Mouse (Mus musculus) left cerebral cortex, postnatal 10 days (tissue): ENCODE measurements at regions not wholly inside any gene's neighbourhood (a gene's known extent, or its start where the extent isn't known, plus 50 kb on each side); places are given as distances from the start of the nearest gene placed in this dataset.

Experiments used
- DNase-seq, 2 experiments: peaks; one replicate each; pipeline ENCODE4 v3.0.0; 2021 to 2022; ENCODE audit warnings: low spot score in 2 of 2, mixed read lengths in 1 of 2; ENCODE audit errors: extremely low spot score in 1 of 2
- intact Hi-C: fragments of 180-260 bp; cut with DNase I; formaldehyde crosslinking; loops from one replicate; pipeline ENCODE4 v1.15.1; 2025

- DNase-seq: no peak
- intact Hi-C loops: no loop called here
Observed at GRCm38 (mm10) chr9:14076728-14077127, 198.1 kb upstream of the Sesn3 start.

- intact Hi-C loops: loop anchor here (10.0 kb wide), 1 partner anchor 194 kb away; the partner anchor contains the start of gene Sesn3
- peak in 1 of 2 experiments; percentile 45 for DNase-seq
Observed at GRCm38 (mm10) chr9:14081138-14081537, 193.7 kb upstream of the Sesn3 start.

- DNase-seq: no peak
- intact Hi-C loops: loop anchor here (10.0 kb wide), 1 partner anchor 189 kb away; the partner anchor contains the start of gene Sesn3
Observed at GRCm38 (mm10) chr9:14086201-14086600, 188.7 kb upstream of the Sesn3 start.

GRCm38 (mm10) chr9:14086611-14087010, 188.3 kb upstream of the Sesn3 start:
- intact Hi-C loops: loop anchor here (10.0 kb wide), 1 partner anchor 188 kb away; the partner anchor contains the start of gene Sesn3
- no peak for DNase-seq

GRCm38 (mm10) chr9:14087874-14088273, 187.0 kb upstream of the Sesn3 start:
- DNase-seq: no peak
- intact Hi-C loops: loop anchor here (10.0 kb wide), 1 partner anchor 187 kb away; the partner anchor contains the start of gene Sesn3

GRCm38 (mm10) chr9:14089791-14090256, 185.0 kb upstream of the Sesn3 start:
- intact Hi-C loops: loop anchor here (10.0 kb wide), 1 partner anchor 185 kb away; the partner anchor contains the start of gene Sesn3
- DNase-seq: peak in 1 of 2 experiments; percentile 67

GRCm38 (mm10) chr9:14090454-14090853, 184.4 kb upstream of the Sesn3 start:
- intact Hi-C loops: no loop called here

GRCm38 (mm10) chr9:14091099-14091930, 183.6 kb upstream of the Sesn3 start:
- no peak for DNase-seq
- intact Hi-C loops: no loop called here

More at GRCm38 (mm10) chr9:14090454-14090853, 184.4 kb upstream of the Sesn3 start:
- DNase-seq: no peak

- DNase-seq: no peak
- intact Hi-C loops: no loop called here
Observed at GRCm38 (mm10) chr9:14092996-14093442, 181.8 kb upstream of the Sesn3 start.

- DNase-seq: no peak
- intact Hi-C loops: no loop called here
Observed at GRCm38 (mm10) chr9:14103538-14103937, 171.3 kb upstream of the Sesn3 start.

GRCm38 (mm10) chr9:14104921-14105320, 169.9 kb upstream of the Sesn3 start:
- intact Hi-C loops: no loop called here
- DNase-seq: no peak

GRCm38 (mm10) chr9:14106371-14106770, 168.5 kb upstream of the Sesn3 start:
- intact Hi-C loops: no loop called here

GRCm38 (mm10) chr9:14108798-14109197, 166.1 kb upstream of the Sesn3 start:
- intact Hi-C loops: no loop called here
- no peak for DNase-seq

More at GRCm38 (mm10) chr9:14106371-14106770, 168.5 kb upstream of the Sesn3 start:
- DNase-seq: no peak

GRCm38 (mm10) chr9:14109492-14109891, 165.4 kb upstream of the Sesn3 start:
- DNase-seq: no peak
- intact Hi-C loops: no loop called here

- DNase-seq: no peak
- intact Hi-C loops: no loop called here
Observed at GRCm38 (mm10) chr9:14111713-14112112, 163.2 kb upstream of the Sesn3 start.

- intact Hi-C loops: no loop called here
- no peak for DNase-seq
Observed at GRCm38 (mm10) chr9:14115521-14115920, 159.3 kb upstream of the Sesn3 start.

- intact Hi-C loops: no loop called here
- DNase-seq: no peak
Observed at GRCm38 (mm10) chr9:14116097-14116840, 158.6 kb upstream of the Sesn3 start.

GRCm38 (mm10) chr9:14133372-14133771, 141.5 kb upstream of the Sesn3 start:
- intact Hi-C loops: no loop called here
- DNase-seq: no peak

GRCm38 (mm10) chr9:14134894-14135450, 139.9 kb upstream of the Sesn3 start:
- DNase-seq: no peak
- intact Hi-C loops: no loop called here
